Mouse (Mus musculus) testis, adult 2 months (tissue): ENCODE data around the gene Ndufb8.

Experiments used
- CTCF ChIP-seq: fragments of 200-500 bp; IDR thresholded peaks from 2 replicates; pipeline ENCODE4 v1.5.1; 2012; ENCODE audit warnings: low read depth, mild to moderate bottlenecking, inconsistent platforms, low read length, moderate library complexity; ENCODE audit not compliant: control insufficient read depth, insufficient read depth, insufficient replicate concordance
- POLR2A ChIP-seq: fragments of 200-500 bp; IDR thresholded peaks from 2 replicates; pipeline ENCODE4 v1.6.1; 2012; ENCODE audit warnings: low read depth, mild to moderate bottlenecking, inconsistent platforms, low read length, moderate library complexity; ENCODE audit not compliant: control insufficient read depth

DNA sequence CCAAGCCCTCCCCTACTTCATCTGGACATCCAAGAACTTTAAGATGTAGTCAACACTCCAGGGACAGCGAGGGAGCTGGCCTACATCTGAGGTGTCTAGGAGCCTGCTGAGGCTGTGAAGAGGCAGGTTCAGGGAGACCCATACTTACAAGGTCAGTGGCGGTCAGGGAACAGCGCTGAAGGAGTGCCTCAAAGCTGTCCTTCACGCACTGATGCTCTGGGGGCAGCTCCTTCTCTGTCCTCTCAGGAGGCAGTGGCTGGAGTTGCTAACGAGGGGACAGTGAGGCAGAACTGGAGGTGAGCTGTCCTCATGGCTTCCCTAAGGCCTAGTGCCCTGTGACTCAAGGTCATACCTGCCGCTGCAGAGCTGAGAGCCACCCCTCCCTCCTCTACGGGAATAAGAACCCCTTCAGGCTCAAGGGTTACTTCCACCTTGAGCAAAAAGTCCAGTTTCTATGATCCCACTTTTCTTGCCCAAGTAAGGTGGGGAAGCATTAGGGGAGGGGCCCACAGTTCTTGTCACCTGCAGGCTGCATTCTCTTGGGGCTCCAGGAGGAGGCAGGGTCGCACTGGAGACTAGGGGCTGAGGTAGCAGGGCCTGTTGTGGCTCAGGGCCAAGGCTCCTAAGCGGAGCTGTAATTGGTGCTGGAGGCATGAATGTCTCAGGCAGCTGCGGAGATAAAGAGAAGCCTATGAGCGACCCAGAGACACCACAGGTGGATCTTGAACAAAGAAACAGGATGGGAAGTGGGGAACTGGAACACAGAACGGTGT is 37.1 kb downstream of the Ndufb8 start:
- TF ChIP-seq CTCF (no peak), POLR2A (no peak)
